Mouse (Mus musculus) monocyte, adult 2 months (primary cell): Measurements from ENCODE around the gene Tigar.

Experiments
- DNase-seq, 2 experiments: peaks; one replicate each; pipeline ENCODE4 v3.0.0; 2022; ENCODE audit warnings: low spot score in 2 of 2, low read depth in 1 of 2

The Tigar gene

GRCm38 (mm10) chr6:127142154-127143123, 33.1 kb upstream of the Tigar start:
- peak in 1 of 2 experiments; percentile 35 for DNase-seq

- DNase-seq, result no peak
These were observed 29.6 kb upstream of the Tigar start for GRCm38 (mm10) chr6:127138962-127139361.

- DNase-seq, result no peak
These were observed 24.3 kb upstream of the Tigar start for GRCm38 (mm10) chr6:127133433-127134245.

- DNase-seq, result no peak
These were observed 23.4 kb upstream of the Tigar start for GRCm38 (mm10) chr6:127132719-127133118.

GRCm38 (mm10) chr6:127131946-127132345, 22.6 kb upstream of the Tigar start:
- no peak for DNase-seq

GRCm38 (mm10) chr6:127130377-127130776, 21.0 kb upstream of the Tigar start:
- no peak for DNase-seq

- no peak for DNase-seq
These were observed 20.3 kb upstream of the Tigar start for GRCm38 (mm10) chr6:127129659-127130058.

GRCm38 (mm10) chr6:127123506-127123905, 14.1 kb upstream of the Tigar start:
- no peak for DNase-seq

- no peak for DNase-seq
These were observed 13.6 kb upstream of the Tigar start for GRCm38 (mm10) chr6:127122996-127123395.

GRCm38 (mm10) chr6:127122221-127122806, 13.0 kb upstream of the Tigar start:
- no peak for DNase-seq

GRCm38 (mm10) chr6:127114753-127115456, 5.5 kb upstream of the Tigar start:
- no peak for DNase-seq

GRCm38 (mm10) chr6:127108368-127109060, 843 bp downstream of the Tigar start:
- DNase-seq, result no peak

- DNase-seq, result no peak
These were observed 1.9 kb downstream of the Tigar start for GRCm38 (mm10) chr6:127107413-127107812.

- no peak for DNase-seq
These were observed 2.6 kb downstream of the Tigar start for GRCm38 (mm10) chr6:127106726-127107125.

GRCm38 (mm10) chr6:127106189-127106588, 3.2 kb downstream of the Tigar start:
- no peak for DNase-seq

GRCm38 (mm10) chr6:127105107-127105506, 4.2 kb downstream of the Tigar start:
- no peak for DNase-seq

- no peak for DNase-seq
These were observed 4.8 kb downstream of the Tigar start for GRCm38 (mm10) chr6:127104396-127105029.

- no peak for DNase-seq
These were observed 5.7 kb downstream of the Tigar start for GRCm38 (mm10) chr6:127103506-127104275.

GRCm38 (mm10) chr6:127094565-127094964, 14.8 kb downstream of the Tigar start:
- DNase-seq, result no peak
